Mouse (Mus musculus): Measurements from ENCODE around the gene 2310030G06Rik. TPM values are rescaled to one million over a fixed set of nuclear protein-coding genes. Genes with fewer than 3 reads are reported as not detected.

2310030G06Rik gene
- polyA plus RNA-seq (2012; rRNA removed): 6.0 and 6.2 TPM in 2 replicates

DNA sequence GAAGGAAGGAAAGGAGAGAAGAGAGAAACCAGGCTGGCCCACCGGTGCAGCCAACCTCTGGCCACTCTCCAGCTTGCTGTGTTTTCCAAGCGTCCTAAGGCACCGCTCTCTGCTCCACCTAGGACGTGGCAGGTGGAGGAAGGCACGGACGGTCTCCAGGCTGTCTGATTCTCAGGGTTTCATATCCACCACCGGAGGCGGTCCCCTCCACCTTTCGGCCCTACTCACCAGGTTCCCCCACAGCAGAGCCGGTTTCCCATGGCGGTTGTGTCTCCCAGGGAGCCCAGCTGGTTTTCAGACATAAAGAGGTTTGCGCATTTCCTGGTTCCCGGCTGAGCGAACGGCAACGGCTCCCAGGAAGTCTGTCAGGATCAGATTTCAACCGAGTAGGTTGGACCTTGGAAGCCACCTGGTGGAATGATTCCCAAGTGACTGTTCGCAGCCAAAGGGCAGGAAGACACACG is at the start of gene 2310030G06Rik:
Gene 2310030G06Rik (minus strand): TSS at position 323 of the 464 bp plus-strand sequence.

GRCm38 (mm10) chr9:50774991-50775612 is 28.8 kb upstream of the 2310030G06Rik start, which contains the start of the genes Alg9 and 1110032A03Rik:
Gene Alg9 (plus strand): TSS chr9:50775019.
Gene 1110032A03Rik (minus strand): TSS chr9:50775520.

DNA sequence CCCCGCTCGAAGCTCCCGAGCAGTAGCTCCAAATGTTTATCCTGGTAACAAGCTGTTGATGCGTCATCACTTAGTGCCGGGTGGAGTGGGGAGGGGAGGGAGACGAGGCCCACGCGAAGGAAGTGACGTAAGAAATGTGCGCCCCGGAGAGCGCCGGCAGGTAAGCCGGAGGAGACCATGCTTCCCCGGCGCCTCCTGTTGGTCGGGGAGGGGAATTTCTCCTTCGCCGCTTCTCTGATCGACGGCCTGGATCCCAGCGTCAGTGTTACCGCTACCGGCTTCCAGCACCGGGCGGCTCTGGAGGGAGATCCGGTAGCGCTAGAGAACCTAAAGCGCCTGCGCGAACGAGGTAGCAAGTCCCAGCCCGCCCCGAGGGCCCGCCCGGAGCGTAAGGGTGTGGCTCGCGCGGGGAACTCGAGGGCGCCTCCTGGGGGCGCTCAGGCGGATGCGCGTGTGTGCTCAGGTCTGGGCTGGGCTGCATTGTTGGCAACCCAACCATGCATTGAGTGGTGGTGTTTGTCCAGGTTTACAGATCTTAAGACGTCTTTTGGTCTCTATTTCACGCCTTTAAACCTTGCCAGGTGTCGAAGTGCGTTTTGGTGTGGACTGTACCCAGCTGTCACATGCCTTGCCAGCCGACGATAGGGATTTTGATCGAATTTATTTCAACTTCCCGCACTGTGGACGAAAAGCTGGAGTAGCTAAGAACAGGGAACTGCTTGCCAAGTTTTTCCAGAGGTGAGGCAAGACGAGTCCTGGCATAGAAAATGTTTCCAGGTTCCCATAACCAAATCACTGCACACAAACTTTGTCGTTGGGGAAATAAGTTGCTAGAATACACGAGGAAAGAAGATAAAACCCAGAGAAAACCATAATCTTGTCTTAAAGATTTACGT is 22.0 kb upstream of the 2310030G06Rik start, which contains the start of gene Fdxacb1:
Gene Fdxacb1 (plus strand): TSS at position 130 of the 896 bp plus-strand sequence.

DNA sequence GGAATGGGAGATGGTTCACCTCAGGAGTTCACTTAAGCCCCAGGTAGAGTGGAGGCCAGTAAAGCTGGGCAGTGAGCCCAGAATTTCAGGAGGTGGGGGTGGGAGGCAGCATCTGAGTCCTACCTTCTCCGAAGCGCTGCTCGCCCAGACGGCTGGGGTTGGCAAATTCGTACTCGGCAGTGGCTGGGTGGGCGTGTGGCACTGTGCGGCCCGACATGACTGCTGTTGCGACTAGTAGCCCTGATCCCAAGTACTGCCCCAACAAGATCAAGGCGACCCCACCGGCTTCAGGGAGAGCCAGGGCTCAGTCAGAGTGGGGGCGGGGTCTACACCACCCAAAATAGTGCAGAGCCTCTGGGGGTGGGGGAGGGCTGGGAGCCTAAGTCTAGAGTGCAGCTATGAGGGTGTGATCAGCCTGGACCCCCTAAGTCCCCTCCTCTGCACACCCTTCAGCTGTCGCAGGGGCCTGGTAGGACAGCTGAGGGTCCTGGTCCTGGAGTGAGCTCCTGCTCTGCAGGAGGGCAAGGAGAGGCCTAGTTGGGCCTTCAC is 5.8 kb upstream of the 2310030G06Rik start, which contains the start of gene Hspb2:
Gene Hspb2 (minus strand): TSS at position 301 of the 549 bp plus-strand sequence.

DNA sequence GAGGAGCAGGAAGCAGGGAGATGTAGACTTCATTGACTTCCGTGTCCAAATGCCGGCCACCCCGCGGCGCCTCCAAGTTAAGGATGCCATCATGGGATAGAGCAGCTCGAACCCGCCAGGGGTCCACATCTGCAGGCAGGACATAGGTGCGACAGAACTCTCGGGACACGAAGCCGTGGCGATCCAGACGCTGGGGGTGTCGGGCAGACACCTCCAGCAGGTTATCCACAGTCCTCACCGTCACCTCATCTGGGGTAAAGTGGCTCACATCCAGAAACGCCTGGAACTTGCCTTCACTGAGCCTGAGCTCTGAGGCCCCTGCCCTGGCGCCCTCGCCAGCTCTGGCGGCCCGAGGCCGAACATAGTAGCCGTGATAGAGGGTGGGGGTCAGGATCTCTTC is 5.0 kb upstream of the 2310030G06Rik start, which contains the start of gene Cryab:
Gene Cryab (plus strand): TSS at position 3 of the 400 bp plus-strand sequence.

DNA sequence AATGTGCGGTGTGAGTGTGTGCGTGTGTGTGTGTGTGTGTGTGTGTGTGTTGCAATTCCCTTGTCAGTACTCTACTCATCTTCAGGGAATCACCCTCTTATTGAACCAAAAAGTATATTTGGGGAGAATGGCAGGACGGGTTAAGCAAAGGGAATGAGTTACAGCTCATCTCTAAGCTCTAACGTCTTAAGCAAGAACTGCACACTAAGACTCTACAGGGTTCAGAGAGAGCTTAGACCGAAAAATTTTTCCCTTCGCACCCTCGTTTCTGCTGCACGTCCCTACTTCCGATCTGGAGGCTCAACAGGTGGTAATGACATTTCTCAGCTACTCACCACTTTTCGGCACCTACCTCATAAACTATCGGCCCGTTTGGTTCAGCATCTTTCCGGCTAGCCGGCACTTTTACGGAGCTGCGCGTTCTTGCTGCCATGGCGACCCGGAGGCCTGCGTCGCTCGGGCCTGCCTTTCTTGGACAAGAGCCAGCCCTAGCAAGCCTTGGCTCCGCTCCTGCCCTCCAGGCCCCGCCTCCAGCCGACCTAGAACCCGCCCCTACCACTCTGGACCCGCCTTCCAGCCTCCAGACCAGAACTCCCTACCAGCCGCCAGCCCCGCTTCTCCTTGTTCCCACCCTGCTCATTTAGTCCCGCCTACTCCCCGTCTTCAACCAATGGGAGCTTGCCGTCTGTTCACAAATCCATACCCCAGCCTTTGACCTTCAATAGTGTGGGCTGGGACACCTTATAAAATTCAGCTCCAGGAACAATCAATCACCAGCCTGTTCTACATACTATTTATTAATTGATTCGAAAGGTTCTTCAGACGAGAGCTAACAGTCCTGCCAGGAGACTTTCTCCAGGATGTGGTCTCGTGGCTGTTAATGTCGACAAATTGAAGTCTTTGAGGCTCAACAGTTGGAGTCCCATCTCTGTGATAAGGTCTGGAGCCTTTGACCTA is 7.1 kb downstream of the 2310030G06Rik start, which contains the start of gene Dixdc1:
Gene Dixdc1 (minus strand): TSS at position 604 of the 957 bp plus-strand sequence.

Other genes starting within 250 kb of the 2310030G06Rik start
- gene Pts, start 217.8 kb downstream of the 2310030G06Rik start, polyA plus RNA-seq (2012; rRNA removed): 42.0 and 50.7 TPM in 2 replicates
- gene Il18, start 191.7 kb downstream of the 2310030G06Rik start, polyA plus RNA-seq (2012; rRNA removed): 3.3 and 5.7 TPM in 2 replicates
- gene Bco2, start 191.4 kb downstream of the 2310030G06Rik start, polyA plus RNA-seq (2012; rRNA removed): 0.60 and 0.83 TPM in 2 replicates
- not detected in 2 replicates for gene Tex12, start 185.2 kb downstream of the 2310030G06Rik start, polyA plus RNA-seq (2012; rRNA removed)
- gene Sdhd, start 142.7 kb downstream of the 2310030G06Rik start, polyA plus RNA-seq (2012; rRNA removed): 151 and 180 TPM in 2 replicates
- gene Timm8b, start 142.6 kb downstream of the 2310030G06Rik start, polyA plus RNA-seq (2012; rRNA removed): 96.7 and 132 TPM in 2 replicates
- 2.1 and 4.0 TPM in 2 replicates for gene Pih1d2, start 129.2 kb downstream of the 2310030G06Rik start, polyA plus RNA-seq (2012; rRNA removed)
- gene Nkapd1, start 129.1 kb downstream of the 2310030G06Rik start, polyA plus RNA-seq (2012; rRNA removed): 4.7 and 6.4 TPM in 2 replicates
- 16.3 and 27.9 TPM in 2 replicates for gene Dlat, start 86.8 kb downstream of the 2310030G06Rik start, polyA plus RNA-seq (2012; rRNA removed)
- 6.7 and 7.7 TPM in 2 replicates for gene Dixdc1, start 7.0 kb downstream of the 2310030G06Rik start, polyA plus RNA-seq (2012; rRNA removed)
- gene Cryab, start 4.8 kb upstream of the 2310030G06Rik start, polyA plus RNA-seq (2012; rRNA removed): 67.2 and 114 TPM in 2 replicates
- 32.9 and 41.2 TPM in 2 replicates for gene Hspb2, start 5.8 kb upstream of the 2310030G06Rik start, polyA plus RNA-seq (2012; rRNA removed)
- 3.2 and 3.9 TPM in 2 replicates for gene Fdxacb1, start 21.7 kb upstream of the 2310030G06Rik start, polyA plus RNA-seq (2012; rRNA removed)
- 27.7 and 30.8 TPM in 2 replicates for gene Alg9, start 28.5 kb upstream of the 2310030G06Rik start, polyA plus RNA-seq (2012; rRNA removed)
- gene 1110032A03Rik, start 29.0 kb upstream of the 2310030G06Rik start, polyA plus RNA-seq (2012; rRNA removed): 27.7 and 46.9 TPM in 2 replicates
- 9.0 and 10.2 TPM in 2 replicates for gene Ppp2r1b, start 98.8 kb upstream of the 2310030G06Rik start, polyA plus RNA-seq (2012; rRNA removed)

Measured in ovary, adult 2 months (tissue).